Mouse (Mus musculus) limb, embryonic 12.5 days (tissue): ENCODE data around the gene Oat. TPM values are rescaled to one million over a fixed set of nuclear protein-coding genes. Genes with fewer than 3 reads are reported as not detected.

Experiments
- ATAC-seq: fragments of 200-750 bp; cut with Nextera tagmentation; 2 replicates; pipeline ENCODE4 v1.8.0; 2017; ENCODE audit warnings: low read depth, moderate TSS enrichment; ENCODE audit not compliant: insufficient number of reproducible peaks, insufficient read depth, low FRiP score, low TSS enrichment
- H3K27ac ChIP-seq: fragments of 300-500 bp; sonication (generic); 2 replicates; pipeline ENCODE4 v1.5.1; 2016; ENCODE audit warnings: mild to moderate bottlenecking, moderate library complexity
- H3K27me3 ChIP-seq: fragments of 300-500 bp; sonication (generic); 2 replicates; pipeline ENCODE4 v1.6.1; 2016; ENCODE audit warnings: mild to moderate bottlenecking, moderate library complexity
- H3K36me3 ChIP-seq: fragments of 300-500 bp; sonication (generic); 2 replicates; pipeline ENCODE4 v1.6.1; 2016; ENCODE audit warnings: mild to moderate bottlenecking, moderate library complexity
- H3K4me1 ChIP-seq: fragments of 300-500 bp; sonication (generic); replicated peaks from 2 replicates; pipeline ENCODE4 v1.6.1; 2016
- H3K4me2 ChIP-seq: fragments of 300-500 bp; sonication (generic); 2 replicates; pipeline ENCODE4 v1.6.1; 2016; ENCODE audit warnings: mild to moderate bottlenecking, moderate library complexity
- H3K4me3 ChIP-seq: fragments of 300-500 bp; sonication (generic); replicated peaks from 2 replicates; pipeline ENCODE4 v1.5.1; 2016; ENCODE audit warnings: mild to moderate bottlenecking
- H3K9ac ChIP-seq: fragments of 300-500 bp; sonication (generic); replicated peaks from 2 replicates; pipeline ENCODE4 v1.6.1; 2016; ENCODE audit warnings: mild to moderate bottlenecking, moderate library complexity
- H3K9me3 ChIP-seq: fragments of 300-500 bp; sonication (generic); 2 replicates; pipeline ENCODE4 v1.6.1; 2016; ENCODE audit warnings: mild to moderate bottlenecking, moderate library complexity
- WGBS: fragments of 180-500 bp; shearing (Covaris S2); methylation state at CpG from one replicate; pipeline ENCODE4 v1.1.7; 2016; 5-methylcytosine and 5-hydroxymethylcytosine counted together
- polyA plus RNA-seq: library from polyadenylated mRNA; unstranded; fragments of >200 nt; fragmentation: Nextera tagmentation; extraction: Ambion mirVana; gene quantifications from 2 replicates; pipeline ENCODE4 v1.2.1, GENCODE M21; 2016

The Oat gene
- polyA plus RNA-seq, 1 experiment from 2014 or later: 138 TPM

- no peaks in the 10 kb centered on the region for H3K36me3 ChIP-seq
- no peak overlapping the region for H3K4me3 ChIP-seq
- H3K27ac ChIP-seq: no peak overlapping the region
- no peak overlapping the region for H3K4me2 ChIP-seq
- no peaks in the 10 kb centered on the region for H3K4me1 ChIP-seq
- H3K9ac ChIP-seq: no peak overlapping the region
- 63% methylated on average over 5 of the region's 5 CpGs for WGBS
- no peaks in the 10 kb centered on the region for H3K9me3 ChIP-seq
- no peak for ATAC-seq
- no peaks in the 10 kb centered on the region; the same call in 1 of the 2 replicates for H3K27me3 ChIP-seq
Observed at GRCm38 (mm10) chr7:132587167-132587566, 11.0 kb upstream of the Oat start.

- H3K27ac ChIP-seq: no peak overlapping the region
- WGBS: 68% methylated on average over 3 of the region's 3 CpGs
- H3K4me2 ChIP-seq: no peak overlapping the region
- H3K4me1 ChIP-seq: no peaks in the 10 kb centered on the region
- no peak for ATAC-seq
- H3K4me3 ChIP-seq: no peak overlapping the region
- H3K9ac ChIP-seq: no peak overlapping the region
- H3K27me3 ChIP-seq: no peaks in the 10 kb centered on the region; the same call in 1 of the 2 replicates
- H3K36me3 ChIP-seq: no peaks in the 10 kb centered on the region
- H3K9me3 ChIP-seq: no peaks in the 10 kb centered on the region
Observed at GRCm38 (mm10) chr7:132585695-132586491, 9.7 kb upstream of the Oat start.

- Histone ChIP-seq H3K4me3 (no peak overlapping the region), H3K4me2 (no peak overlapping the region), H3K27me3 (no peaks in the 10 kb centered on the region), H3K9ac (no peak overlapping the region), H3K9me3 (peaks cover 3% of the 10 kb centered on the region; the same call in 1 of the 2 replicates), H3K4me1 (peaks cover 3% of the 10 kb centered on the region; the same call in 1 of the 2 replicates), H3K36me3 (no peaks in the 10 kb centered on the region), H3K27ac (no peak overlapping the region)
- 92% methylated on average over 2 of the region's 2 CpGs for WGBS
- no peak for ATAC-seq
Observed at GRCm38 (mm10) chr7:132581441-132581840, 5.2 kb upstream of the Oat start.

- ATAC-seq: no peak
- Histone ChIP-seq H3K4me2 (no peak overlapping the region), H3K27me3 (no peaks in the 10 kb centered on the region), H3K36me3 (no peaks in the 10 kb centered on the region), H3K27ac (no peak overlapping the region), H3K9ac (no peak overlapping the region), H3K4me3 (no peak overlapping the region), H3K4me1 (peaks cover 5% of the 10 kb centered on the region), H3K9me3 (peaks cover 3% of the 10 kb centered on the region; the same call in 1 of the 2 replicates)
- 70% methylated on average over 6 of the region's 6 CpGs for WGBS
Observed at GRCm38 (mm10) chr7:132580511-132580910, 4.3 kb upstream of the Oat start.

- Histone ChIP-seq H3K4me3 (no peak overlapping the region), H3K9me3 (peaks cover 3% of the 10 kb centered on the region; the same call in 1 of the 2 replicates), H3K27me3 (no peaks in the 10 kb centered on the region), H3K4me2 (peak overlapping the region; percentile 69), H3K27ac (no peak overlapping the region), H3K4me1 (peaks cover 22% of the 10 kb centered on the region), H3K9ac (no peak overlapping the region; the same call in 1 of the 2 replicates), H3K36me3 (no peaks in the 10 kb centered on the region)
- no peak for ATAC-seq
- WGBS: 62% methylated on average over 4 of the region's 4 CpGs
Observed at GRCm38 (mm10) chr7:132576891-132577290, 693 bp upstream of the Oat start.

- Histone ChIP-seq H3K27me3 (no peaks in the 10 kb centered on the region), H3K36me3 (no peaks in the 10 kb centered on the region), H3K9ac (peak overlapping the region; percentile 85), H3K4me2 (peak overlapping the region; percentile 69), H3K9me3 (peaks cover 3% of the 10 kb centered on the region; the same call in 1 of the 2 replicates), H3K4me1 (peaks cover 26% of the 10 kb centered on the region), H3K4me3 (peak overlapping the region; percentile 73), H3K27ac (peak overlapping the region; percentile 95)
- 0% methylated on average over 13 of the region's 13 CpGs for WGBS
- ATAC-seq: peak; percentile 66; the same call in 1 of the 2 replicates
Observed at GRCm38 (mm10) chr7:132575623-132576022, 575 bp downstream of the Oat start.

GRCm38 (mm10) chr7:132574646-132575045 lies 1.6 kb downstream of the Oat start:
- Histone ChIP-seq H3K36me3 (peaks cover 5% of the 10 kb centered on the region; the same call in 1 of the 2 replicates), H3K27me3 (no peaks in the 10 kb centered on the region), H3K9ac (no peak overlapping the region), H3K9me3 (peaks cover 3% of the 10 kb centered on the region; the same call in 1 of the 2 replicates), H3K4me2 (peak overlapping the region; percentile 69; the same call in 1 of the 2 replicates), H3K4me3 (no peak overlapping the region), H3K27ac (no peak overlapping the region), H3K4me1 (peaks cover 26% of the 10 kb centered on the region)
- WGBS: 92% methylated on average over 5 of the region's 5 CpGs
- no peak for ATAC-seq

- no peak for ATAC-seq
- no peak overlapping the region for H3K4me3 ChIP-seq
- peak overlapping the region; percentile 70 for H3K27ac ChIP-seq
- H3K4me2 ChIP-seq: no peak overlapping the region
- WGBS: 67% methylated on average over 6 of the region's 6 CpGs
- peaks cover 26% of the 10 kb centered on the region for H3K4me1 ChIP-seq
- no peaks in the 10 kb centered on the region for H3K9me3 ChIP-seq
- H3K36me3 ChIP-seq: peaks cover 20% of the 10 kb centered on the region
- no peaks in the 10 kb centered on the region for H3K27me3 ChIP-seq
- no peak overlapping the region for H3K9ac ChIP-seq
Observed at GRCm38 (mm10) chr7:132573205-132573604, 3.0 kb downstream of the Oat start.

- no peaks in the 10 kb centered on the region for H3K27me3 ChIP-seq
- H3K4me1 ChIP-seq: peaks cover 26% of the 10 kb centered on the region
- ATAC-seq: no peak
- no peak overlapping the region for H3K4me2 ChIP-seq
- H3K4me3 ChIP-seq: no peak overlapping the region
- peaks cover 24% of the 10 kb centered on the region for H3K36me3 ChIP-seq
- H3K9ac ChIP-seq: no peak overlapping the region
- no peaks in the 10 kb centered on the region for H3K9me3 ChIP-seq
- peak overlapping the region; percentile 70 for H3K27ac ChIP-seq
- 81% methylated on average over 3 of the region's 3 CpGs for WGBS
Observed at GRCm38 (mm10) chr7:132572738-132573137, 3.5 kb downstream of the Oat start.

GRCm38 (mm10) chr7:132571481-132571880 lies 4.7 kb downstream of the Oat start:
- H3K27ac ChIP-seq: 0 out of 2 replicates have a peak overlapping the region, but pooled peaks have one; percentile 41
- ATAC-seq: no peak
- H3K4me2 ChIP-seq: no peak overlapping the region
- H3K36me3 ChIP-seq: peaks cover 31% of the 10 kb centered on the region
- no peak overlapping the region for H3K4me3 ChIP-seq
- peaks cover 24% of the 10 kb centered on the region for H3K4me1 ChIP-seq
- no peak overlapping the region for H3K9ac ChIP-seq
- 88% methylated on average over 8 of the region's 8 CpGs for WGBS
- H3K9me3 ChIP-seq: no peaks in the 10 kb centered on the region
- no peaks in the 10 kb centered on the region for H3K27me3 ChIP-seq

GRCm38 (mm10) chr7:132570071-132570470 lies 6.1 kb downstream of the Oat start:
- H3K27me3 ChIP-seq: no peaks in the 10 kb centered on the region
- no peak overlapping the region for H3K9ac ChIP-seq
- no peak overlapping the region for H3K4me3 ChIP-seq
- peaks cover 37% of the 10 kb centered on the region for H3K36me3 ChIP-seq
- WGBS: 87% methylated on average over 5 of the region's 5 CpGs
- no peak for ATAC-seq
- H3K4me1 ChIP-seq: peaks cover 17% of the 10 kb centered on the region
- H3K9me3 ChIP-seq: no peaks in the 10 kb centered on the region
- H3K4me2 ChIP-seq: no peak overlapping the region
- H3K27ac ChIP-seq: no peak overlapping the region
